ENCODE assay signal across 9 mouse cellular contexts in the genomic region with DNA sequence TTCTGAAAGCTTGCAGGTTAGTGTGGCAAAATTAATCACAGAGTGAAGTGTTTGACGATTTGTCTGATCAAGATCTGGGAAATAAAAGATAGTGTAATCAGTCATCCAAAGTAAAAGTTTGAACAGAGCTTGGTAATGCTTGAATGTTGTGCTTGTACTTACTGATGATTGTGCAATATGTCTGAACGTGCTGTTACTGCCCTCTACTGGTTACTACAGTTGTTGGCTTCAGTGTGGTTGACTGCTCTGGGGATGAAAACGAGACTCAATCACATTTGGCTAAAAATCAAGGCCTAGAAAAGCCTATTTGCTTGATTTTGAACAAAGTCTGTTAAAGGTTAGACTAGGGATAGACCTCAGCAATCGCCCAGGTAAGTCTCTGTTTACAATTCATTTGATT.
DNase-seq lines count a peak whose midpoint lies in the region; ATAC-seq and TF ChIP-seq lines count a peak whose summit lies in the region.
"Had no signal": no experiment of that assay in that cellular context is flagged by ENCODE, and none has a peak within 500 bp of the region (broad histone marks: within the 10 kb centered on the region; RNA-seq: fewer than 3 reads in every experiment).

No protein-coding gene starts in this region.

- H3K4me2 ChIP-seq in kidney, postnatal 0 days (ENCODE audit: low read length): no peak overlapping the region
- H3K4me2 ChIP-seq: liver, embryonic 15.5 days had no signal

- H3K36me3 ChIP-seq in kidney, postnatal 0 days (ENCODE audit: insufficient read depth, low read length): peaks cover 21% of the 10 kb centered on the region; the same call in 1 of the 2 replicates

- no peaks in the 10 kb centered on the region for H3K27me3 ChIP-seq in kidney, postnatal 0 days (ENCODE audit: insufficient read depth, low read length)
- H3K27me3 ChIP-seq: liver, embryonic 15.5 days had no signal

- H3K4me3 ChIP-seq in kidney, postnatal 0 days (replicated peaks; ENCODE audit: low read depth, low read length): no peak overlapping the region
- H3K4me3 ChIP-seq: liver, embryonic 15.5 days had no signal

- 40% methylated on average over 4 of the region's 4 CpGs for WGBS in kidney, postnatal 0 days

- peak; percentile 67; the same call in 1 of the 2 replicates for ATAC-seq in cerebellum, adult (ENCODE audit: insufficient number of reproducible peaks, low FRiP score, low TSS enrichment)
- no peak for ATAC-seq in kidney, postnatal 0 days (replicated peaks; ENCODE audit: low FRiP score, low read depth)

- peak; percentile 84 for TF ChIP-seq CTCF in kidney, postnatal 0 days (IDR thresholded peaks at IDR 0.05; ENCODE audit: low read depth)

- no peaks in the 10 kb centered on the region for H3K9me3 ChIP-seq in kidney, postnatal 0 days (replicated peaks; ENCODE audit: low read length)
- H3K9me3 ChIP-seq: liver, embryonic 15.5 days had no signal

- no peak overlapping the region for H3K27ac ChIP-seq in kidney, postnatal 0 days
- H3K27ac ChIP-seq: liver, embryonic 15.5 days had no signal

- H3K4me1 ChIP-seq in kidney, postnatal 0 days (replicated peaks; ENCODE audit: insufficient read depth, low read length): no peaks in the 10 kb centered on the region
- H3K4me1 ChIP-seq: liver, embryonic 15.5 days had no signal

- no peak overlapping the region for H3K9ac ChIP-seq in kidney, postnatal 0 days (ENCODE audit: low read depth, low read length)
- H3K9ac ChIP-seq: liver, embryonic 15.5 days had no signal

- DNase-seq in heart, adult 11 months: peak; percentile 70
- no peak for DNase-seq in heart, postnatal 25 days (ENCODE audit: low spot score)
- peak; percentile 3 to 50 for DNase-seq in CD8-positive naive resting alpha-beta T cell, adult 2 months (ENCODE audit: low read depth in 2 of 2, low spot score in 2 of 2)
- DNase-seq in forelimb bud, embryonic 11.5 days (ENCODE audit: low read depth, low spot score): peak; percentile 26
- DNase-seq in kidney, postnatal 0 days (ENCODE audit: low spot score): peak; percentile 74
- DNase-seq in lung, postnatal 14 days: peak; percentile 38
- peak; percentile 17 for DNase-seq in right cerebral cortex, postnatal 14 days

- intact Hi-C loops in heart, postnatal 25 days (cut with DNase I): loop anchor here (5.0 to 10.0 kb wide), 4 partner anchors 92 to 1360 kb away; a partner anchor contains a TSS
